8 mouse cellular contexts compared by ENCODE assay signal in genomic region chr16:10447781-10448180, GRCm38 (mm10). TPM values are rescaled to one million over a fixed set of nuclear protein-coding genes. Genes with fewer than 3 reads are reported as not detected.
DNase-seq lines count a peak whose midpoint lies in the region; ATAC-seq and TF ChIP-seq lines count a peak whose summit lies in the region.

No protein-coding gene starts in this region.

- H3K9me3 ChIP-seq in intestine, embryonic 15.5 days, result no peaks in the 10 kb centered on the region
- H3K9me3 ChIP-seq in neural tube, embryonic 14.5 days (ENCODE audit: control insufficient read depth, low read length), result no peaks in the 10 kb centered on the region

- peak overlapping the region; percentile 63 for H3K4me2 ChIP-seq in intestine, embryonic 15.5 days (replicated peaks)
- peak overlapping the region; percentile 93 for H3K4me2 ChIP-seq in neural tube, embryonic 14.5 days (ENCODE audit: low read depth, low read length)

- DNase-seq in left cerebral cortex, adult 2 months (ENCODE audit: extremely low spot score in 1 of 2, low spot score in 2 of 2), result no peak
- no peak for DNase-seq in left cerebral cortex, adult 8-10 months (ENCODE audit: low spot score in 2 of 2)
- DNase-seq in thymus, adult 2 months, result no peak
- no peak for DNase-seq in thymus, postnatal 10 days (ENCODE audit: low spot score in 2 of 2)
- DNase-seq in urinary bladder, postnatal 10 days (ENCODE audit: low spot score), result no peak

- no peaks in the 10 kb centered on the region for H3K27me3 ChIP-seq in intestine, embryonic 15.5 days (replicated peaks)
- H3K27me3 ChIP-seq in neural tube, embryonic 14.5 days (ENCODE audit: control insufficient read depth, insufficient read depth, low read length), result no peaks in the 10 kb centered on the region
- no peaks in the 10 kb centered on the region for H3K27me3 ChIP-seq in thymus, adult 2 months (ENCODE audit: control insufficient read depth, insufficient read depth, low read length)

- TF ChIP-seq POLR2A in embryonic fibroblast, embryonic 13.5 days (IDR thresholded peaks at IDR 0.05; ENCODE audit: low read depth, low read length), result no peak
- TF ChIP-seq POLR2A in thymus, adult 2 months (IDR thresholded peaks at IDR 0.05; ENCODE audit: control insufficient read depth, extremely low read depth, insufficient read depth, low read length, poor library complexity), result no peak

- no peak for TF ChIP-seq CTCF in left cerebral cortex, adult 2 months (IDR thresholded peaks at IDR 0.05)
- no peak for TF ChIP-seq CTCF in embryonic fibroblast, embryonic 13.5 days (IDR thresholded peaks at IDR 0.05; ENCODE audit: borderline replicate concordance, insufficient read depth, low read length)
- TF ChIP-seq CTCF in thymus, adult 2 months (IDR thresholded peaks at IDR 0.05; ENCODE audit: borderline replicate concordance, control insufficient read depth, extremely low read depth, insufficient read depth, low read length, poor library complexity), result no peak

- intact Hi-C loops in left cerebral cortex, adult 2 months (cut with DNase I), result no loop called here

- H3K4me1 ChIP-seq in embryonic fibroblast, embryonic 13.5 days (ENCODE audit: control insufficient read depth, insufficient read depth, low read length), result no peaks in the 10 kb centered on the region
- H3K4me1 ChIP-seq in intestine, embryonic 15.5 days (replicated peaks), result peaks cover 22% of the 10 kb centered on the region
- peaks cover 16% of the 10 kb centered on the region for H3K4me1 ChIP-seq in neural tube, embryonic 14.5 days (ENCODE audit: control insufficient read depth, insufficient read depth, low read length)
- H3K4me1 ChIP-seq in thymus, adult 2 months (replicated peaks; ENCODE audit: control insufficient read depth, insufficient read depth, low read length), result no peaks in the 10 kb centered on the region; the same call in 1 of the 2 replicates

- H3K9ac ChIP-seq in intestine, embryonic 15.5 days, result peak overlapping the region; percentile 21; the same call in 1 of the 2 replicates
- peak overlapping the region; percentile 70 for H3K9ac ChIP-seq in neural tube, embryonic 14.5 days (replicated peaks; ENCODE audit: low read depth, low read length)

- no peaks in the 10 kb centered on the region for H3K36me3 ChIP-seq in intestine, embryonic 15.5 days
- no peaks in the 10 kb centered on the region for H3K36me3 ChIP-seq in neural tube, embryonic 14.5 days (ENCODE audit: control insufficient read depth, insufficient read depth, low read length)
- no peaks in the 10 kb centered on the region for H3K36me3 ChIP-seq in thymus, adult 2 months (ENCODE audit: control insufficient read depth, insufficient read depth, low read length)

- WGBS in intestine, embryonic 15.5 days, result 71% methylated on average over 2 of the region's 2 CpGs
- 79% methylated on average over 2 of the region's 2 CpGs for WGBS in neural tube, embryonic 14.5 days
- 22% methylated on average over 2 of the region's 2 CpGs for WGBS in thymus, adult 2 months

- peak overlapping the region; percentile 75 for H3K27ac ChIP-seq in left cerebral cortex, adult 2 months
- H3K27ac ChIP-seq in embryonic fibroblast, embryonic 13.5 days (ENCODE audit: insufficient read depth, low read length), result no peak overlapping the region
- no peak overlapping the region for H3K27ac ChIP-seq in intestine, embryonic 15.5 days
- peak overlapping the region; percentile 82; the same call in 1 of the 2 replicates for H3K27ac ChIP-seq in neural tube, embryonic 14.5 days (ENCODE audit: low read depth, low read length)
- no peak overlapping the region for H3K27ac ChIP-seq in thymus, adult 2 months (ENCODE audit: control insufficient read depth, insufficient read depth, low read length)

- peak overlapping the region; percentile 68 for H3K4me3 ChIP-seq in left cerebral cortex, adult 2 months
- peak overlapping the region; percentile 38 for H3K4me3 ChIP-seq in embryonic fibroblast, embryonic 13.5 days (ENCODE audit: insufficient read depth, low read length)
- peak overlapping the region; percentile 38 for H3K4me3 ChIP-seq in intestine, embryonic 15.5 days (replicated peaks)
- H3K4me3 ChIP-seq in neural tube, embryonic 14.5 days (ENCODE audit: low read depth, low read length), result peak overlapping the region; percentile 59
- no peak overlapping the region for H3K4me3 ChIP-seq in thymus, adult 2 months (ENCODE audit: control insufficient read depth, insufficient read depth, low read length)

- ATAC-seq in intestine, embryonic 15.5 days, result 0 out of 2 replicates have a peak, but pooled peaks have one; percentile 6
- ATAC-seq in neural tube, embryonic 14.5 days (ENCODE audit: low read depth), result no peak

RNA-seq across cellular contexts. Expression of gene Tvp23a, which starts 0.6 kb away (rescaled TPM):
- 10 to 100 TPM; 27.2 to 27.3 TPM for total RNA-seq in left cerebral cortex, adult 2 months (2021)
- 10 to 100 TPM; 26.6 to 29.9 (median 28.4) TPM for total RNA-seq in left cerebral cortex, adult 8-10 months (2022)
- polyA plus RNA-seq in embryonic fibroblast, embryonic 13.5 days (2011; ENCODE audit: insufficient read length, low read depth, missing spikeins), result 13.2 and 15.0 TPM in 2 replicates
- 7.1 and 9.0 TPM in 2 replicates for polyA plus RNA-seq in intestine, embryonic 15.5 days (2015; fragmentation: Nextera tagmentation; extraction: Ambion mirVana)
- polyA plus RNA-seq in neural tube, embryonic 14.5 days (2014; fragmentation: Nextera tagmentation; extraction: Ambion mirVana), result 48.6 and 49.3 TPM in 2 replicates
- polyA plus RNA-seq in thymus, adult 2 months (2012; rRNA removed), result 3.2 and 3.7 TPM in 2 replicates

RNA-seq across cellular contexts. Expression of gene Ciita, which starts 32.1 kb away (rescaled TPM):
- total RNA-seq in left cerebral cortex, adult 2 months (2021), result under 1 TPM in 1 of 2 experiments, not detected in 1; 0.18 TPM
- total RNA-seq in left cerebral cortex, adult 8-10 months (2022), result under 1 TPM in 3 of 4 experiments, not detected in 1; 0.25 to 0.42 (median 0.26) TPM
- polyA plus RNA-seq in embryonic fibroblast, embryonic 13.5 days (2011; ENCODE audit: insufficient read length, low read depth, missing spikeins), result not detected in 2 replicates
- 0.37 and 0.41 TPM in 2 replicates for polyA plus RNA-seq in intestine, embryonic 15.5 days (2015; fragmentation: Nextera tagmentation; extraction: Ambion mirVana)
- 0.63 and 1.1 TPM in 2 replicates for polyA plus RNA-seq in neural tube, embryonic 14.5 days (2014; fragmentation: Nextera tagmentation; extraction: Ambion mirVana)
- 30.1 and 31.5 TPM in 2 replicates for polyA plus RNA-seq in thymus, adult 2 months (2012; rRNA removed)

RNA-seq across cellular contexts. Expression of gene Nubp1, which starts 36.0 kb away (rescaled TPM):
- total RNA-seq in left cerebral cortex, adult 2 months (2021), result 10 to 100 TPM; 16.9 to 17.5 TPM
- 10 to 100 TPM; 13.3 to 15.9 (median 14.4) TPM for total RNA-seq in left cerebral cortex, adult 8-10 months (2022)
- 19.9 and 24.1 TPM in 2 replicates for polyA plus RNA-seq in embryonic fibroblast, embryonic 13.5 days (2011; ENCODE audit: insufficient read length, low read depth, missing spikeins)
- polyA plus RNA-seq in intestine, embryonic 15.5 days (2015; fragmentation: Nextera tagmentation; extraction: Ambion mirVana), result 55.4 and 56.6 TPM in 2 replicates
- 49.7 and 55.9 TPM in 2 replicates for polyA plus RNA-seq in neural tube, embryonic 14.5 days (2014; fragmentation: Nextera tagmentation; extraction: Ambion mirVana)
- polyA plus RNA-seq in thymus, adult 2 months (2012; rRNA removed), result 62.3 and 67.4 TPM in 2 replicates

RNA-seq across cellular contexts. Expression of gene Tekt5, which starts 52.5 kb away (rescaled TPM):
- 1 to 10 TPM; 7.9 to 9.2 TPM for total RNA-seq in left cerebral cortex, adult 2 months (2021)
- total RNA-seq in left cerebral cortex, adult 8-10 months (2022), result 10 to 100 TPM in 3 of 4 experiments, 1 to 10 TPM in 1; 9.8 to 11.5 (median 10.4) TPM
- not detected in 2 replicates for polyA plus RNA-seq in embryonic fibroblast, embryonic 13.5 days (2011; ENCODE audit: insufficient read length, low read depth, missing spikeins)
- polyA plus RNA-seq in intestine, embryonic 15.5 days (2015; fragmentation: Nextera tagmentation; extraction: Ambion mirVana), result 0.15 and 0.25 TPM in 2 replicates
- polyA plus RNA-seq in neural tube, embryonic 14.5 days (2014; fragmentation: Nextera tagmentation; extraction: Ambion mirVana), result 12.8 and 20.9 TPM in 2 replicates
- polyA plus RNA-seq in thymus, adult 2 months (2012; rRNA removed), result 1.4 and 1.7 TPM in 2 replicates

Comparison
In these comparisons a context has a peak if more than half of its experiments do, and no peak if none do; other contexts are left out.
1. H3K27ac ChIP-seq: peak in left cerebral cortex, adult 2 months (single experiment) and neural tube, embryonic 14.5 days (single experiment); none in embryonic fibroblast, embryonic 13.5 days (single experiment), intestine, embryonic 15.5 days (single experiment) and thymus, adult 2 months (single experiment).
2. RNA of gene Ciita, which starts 32.1 kb away (polyA plus RNA-seq): 30.1 to 31.5 TPM in thymus, adult 2 months; 0.63 to 1.1 TPM in neural tube, embryonic 14.5 days, 0.37 to 0.41 TPM in intestine, embryonic 15.5 days and not detected in embryonic fibroblast, embryonic 13.5 days; every median in the first group is over 10 times any median in the second.